Mouse (Mus musculus) embryonic facial prominence, embryonic 10.5 days (tissue): ENCODE measurements at regions not wholly inside any gene's neighbourhood (a gene's known extent, or its start where the extent isn't known, plus 50 kb on each side); places are given as distances from the start of the nearest gene placed in this dataset.

Experiments used
- DNase-seq: peaks from one replicate; pipeline ENCODE4 v3.0.0-alpha.2; 2017; ENCODE audit warnings: low spot score
- H3K27ac ChIP-seq: fragments of 300-500 bp; sonication (generic); replicated peaks from 2 replicates; pipeline ENCODE4 v1.5.1; 2016; ENCODE audit warnings: mild to moderate bottlenecking
- H3K27me3 ChIP-seq: fragments of 300-500 bp; sonication (generic); replicated peaks from 2 replicates; pipeline ENCODE4 v1.6.1; 2016; ENCODE audit warnings: low read depth, mild to moderate bottlenecking; ENCODE audit not compliant: poor library complexity, severe bottlenecking
- H3K36me3 ChIP-seq: fragments of 300-500 bp; sonication (generic); replicated peaks from 2 replicates; pipeline ENCODE4 v1.6.1; 2016; ENCODE audit warnings: mild to moderate bottlenecking, moderate library complexity
- H3K4me1 ChIP-seq: fragments of 300-500 bp; sonication (generic); 2 replicates; pipeline ENCODE4 v1.6.1; 2016
- H3K4me3 ChIP-seq: fragments of 300-500 bp; sonication (generic); 2 replicates; pipeline ENCODE4 v1.5.1; 2016; ENCODE audit warnings: mild to moderate bottlenecking, moderate library complexity
- H3K9me3 ChIP-seq: fragments of 300-500 bp; sonication (generic); 2 replicates; pipeline ENCODE4 v1.6.1; 2016; ENCODE audit warnings: mild to moderate bottlenecking
- WGBS: fragments of 180-500 bp; shearing (Covaris S2); methylation state at CpG from one replicate; pipeline ENCODE4 v1.1.7; 2016; 5-methylcytosine and 5-hydroxymethylcytosine counted together

DNA sequence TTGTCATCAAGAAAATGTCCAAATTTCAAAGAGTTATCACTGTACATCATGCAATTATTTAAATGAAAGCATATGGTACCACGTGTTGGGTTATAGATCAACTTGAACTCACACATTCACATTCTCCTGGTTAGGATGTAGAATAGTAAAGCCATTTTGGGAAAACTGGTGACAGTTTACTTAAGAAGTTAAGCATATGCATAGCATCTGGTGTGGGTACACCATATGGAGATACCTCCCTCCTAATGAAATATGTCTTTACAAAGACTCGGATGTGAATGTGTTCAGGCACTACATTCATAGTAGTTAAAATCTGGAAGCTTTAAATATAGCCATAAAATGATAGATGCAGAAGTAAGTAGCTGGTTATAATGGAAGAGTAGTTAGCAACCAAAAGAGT, 542.0 kb downstream of the Dhx35 start:
- no peak for DNase-seq
- no peak overlapping the region for H3K27ac ChIP-seq
- 79% methylated on average over 2 of the region's 2 CpGs for WGBS
- H3K4me3 ChIP-seq = no peak overlapping the region
- no peaks in the 10 kb centered on the region for H3K4me1 ChIP-seq
- no peaks in the 10 kb centered on the region for H3K36me3 ChIP-seq
- H3K27me3 ChIP-seq = no peaks in the 10 kb centered on the region
- no peaks in the 10 kb centered on the region for H3K9me3 ChIP-seq

DNA sequence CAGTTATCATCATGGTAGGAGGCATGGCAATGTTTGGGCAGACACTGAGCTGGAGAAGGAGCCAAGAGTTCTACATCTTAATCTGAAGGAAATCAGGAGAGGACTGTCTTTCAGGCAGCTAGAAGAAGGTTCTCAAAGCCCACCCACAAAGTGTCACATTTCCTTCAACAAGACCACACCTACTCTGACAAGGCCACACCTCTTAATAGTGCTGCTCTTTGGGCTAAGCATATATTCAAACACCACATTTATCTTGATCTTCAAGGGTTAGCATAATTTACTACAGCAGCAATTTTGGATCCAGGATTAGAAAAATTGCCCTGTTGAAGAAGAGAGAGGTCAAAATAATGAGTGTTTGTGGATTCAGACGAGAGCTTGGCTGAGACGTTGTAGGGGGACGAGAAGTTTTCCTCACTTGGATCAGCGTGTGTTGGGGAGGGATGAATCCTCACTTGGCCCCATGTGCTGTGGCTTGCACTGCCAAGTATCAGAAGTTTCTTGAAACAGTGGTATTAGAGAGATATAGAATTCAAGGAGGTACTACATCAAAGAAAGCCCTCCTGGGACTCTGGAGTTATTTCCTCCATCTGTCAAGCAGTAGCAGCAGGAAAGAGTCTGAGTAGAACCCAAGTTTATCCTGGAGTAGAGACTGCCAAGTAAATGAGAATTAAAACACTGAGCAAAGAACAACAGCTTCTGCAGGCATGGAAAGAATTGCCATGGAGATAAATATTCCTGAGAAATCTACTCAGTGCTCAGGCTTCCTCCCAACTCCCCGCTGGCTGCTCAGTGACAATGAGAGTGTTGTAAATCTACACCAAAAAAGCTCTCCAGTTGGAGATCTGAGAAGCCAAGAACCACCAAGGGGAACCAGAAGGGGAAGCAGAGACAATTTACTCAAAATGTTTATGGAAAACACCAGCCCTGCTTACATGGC, 549.3 kb downstream of the Dhx35 start:
- no peak for DNase-seq
- no peak overlapping the region for H3K4me3 ChIP-seq
- 79% methylated on average over 5 of the region's 5 CpGs for WGBS
- H3K27me3 ChIP-seq = no peaks in the 10 kb centered on the region
- H3K36me3 ChIP-seq = no peaks in the 10 kb centered on the region
- H3K27ac ChIP-seq = no peak overlapping the region
- H3K4me1 ChIP-seq = no peaks in the 10 kb centered on the region; the same call in 1 of the 2 replicates
- no peaks in the 10 kb centered on the region for H3K9me3 ChIP-seq

DNA sequence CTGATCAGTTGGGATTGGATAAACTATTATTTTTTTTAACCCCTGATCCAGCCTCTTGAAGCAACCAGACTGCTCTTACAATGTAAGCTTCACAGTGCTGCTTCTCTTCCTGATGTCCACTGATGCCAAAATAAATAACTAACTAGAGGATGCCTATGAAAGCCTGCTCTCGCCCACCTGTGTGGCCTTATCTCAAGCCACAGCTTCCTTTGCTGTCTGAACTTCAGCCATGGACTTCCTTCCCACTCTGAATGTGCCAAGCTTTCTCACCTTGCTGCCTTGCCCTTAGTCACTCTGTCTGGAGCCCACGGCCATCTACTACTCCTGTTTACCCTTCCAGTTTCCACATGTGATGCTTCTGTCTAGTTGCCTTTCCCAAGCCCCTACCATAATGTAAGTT, 559.6 kb downstream of the Dhx35 start:
- no peaks in the 10 kb centered on the region for H3K9me3 ChIP-seq
- H3K27ac ChIP-seq = no peak overlapping the region
- H3K27me3 ChIP-seq = no peaks in the 10 kb centered on the region
- no peaks in the 10 kb centered on the region for H3K36me3 ChIP-seq
- no peak for DNase-seq
- H3K4me3 ChIP-seq = no peak overlapping the region
- peaks cover 14% of the 10 kb centered on the region for H3K4me1 ChIP-seq
- 73% methylated on average over 2 of the region's 2 CpGs for WGBS

DNA sequence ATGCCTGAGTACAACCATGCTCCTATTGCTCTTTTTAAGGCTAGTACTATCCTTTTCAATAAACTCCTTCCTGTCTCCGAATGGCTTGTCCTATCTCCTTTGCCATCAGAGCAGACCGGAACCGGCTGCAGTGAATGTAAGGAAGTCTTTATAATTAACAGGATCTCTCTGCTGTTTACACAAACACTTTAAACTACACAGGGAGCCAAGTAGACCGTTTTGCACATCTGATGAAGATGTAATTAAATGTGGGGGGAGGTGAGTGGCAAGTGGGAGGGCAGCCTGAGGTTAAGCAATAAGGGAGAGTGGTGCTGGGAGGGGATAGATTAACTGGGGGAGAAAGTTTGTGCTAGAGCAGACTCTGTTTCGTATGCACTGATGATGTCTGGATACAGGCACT, 561.9 kb downstream of the Dhx35 start:
- Histone ChIP-seq H3K4me3 (no peak overlapping the region), H3K9me3 (no peaks in the 10 kb centered on the region), H3K36me3 (no peaks in the 10 kb centered on the region), H3K27me3 (no peaks in the 10 kb centered on the region), H3K27ac (no peak overlapping the region), H3K4me1 (peaks cover 14% of the 10 kb centered on the region)
- WGBS = 38% methylated on average over 5 of the region's 5 CpGs
- DNase-seq = peak; percentile 8

DNA sequence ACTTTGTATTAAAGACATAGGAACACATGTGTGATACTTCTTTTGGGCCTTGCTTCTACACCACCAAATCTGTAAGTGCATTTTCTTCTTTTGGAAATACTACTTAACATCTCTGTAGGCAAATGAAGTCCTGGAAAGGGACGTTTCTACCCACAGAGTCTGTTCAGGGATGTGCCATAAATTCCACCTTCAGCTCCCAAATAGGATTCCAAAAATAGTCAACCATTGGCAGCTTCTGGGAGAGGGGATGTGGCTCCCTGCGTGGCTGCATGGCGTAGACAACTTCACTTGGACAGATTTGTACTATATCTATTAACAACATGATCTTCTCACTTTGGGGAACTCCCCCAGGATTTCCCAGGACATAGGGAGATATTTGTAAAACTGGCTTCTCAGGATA, 566.8 kb downstream of the Dhx35 start:
- no peak overlapping the region for H3K4me3 ChIP-seq
- H3K9me3 ChIP-seq = no peaks in the 10 kb centered on the region
- H3K27me3 ChIP-seq = no peaks in the 10 kb centered on the region
- peaks cover 9% of the 10 kb centered on the region for H3K4me1 ChIP-seq
- no peak for DNase-seq
- H3K27ac ChIP-seq = no peak overlapping the region
- 86% methylated on average over 3 of the region's 3 CpGs for WGBS
- no peaks in the 10 kb centered on the region for H3K36me3 ChIP-seq

DNA sequence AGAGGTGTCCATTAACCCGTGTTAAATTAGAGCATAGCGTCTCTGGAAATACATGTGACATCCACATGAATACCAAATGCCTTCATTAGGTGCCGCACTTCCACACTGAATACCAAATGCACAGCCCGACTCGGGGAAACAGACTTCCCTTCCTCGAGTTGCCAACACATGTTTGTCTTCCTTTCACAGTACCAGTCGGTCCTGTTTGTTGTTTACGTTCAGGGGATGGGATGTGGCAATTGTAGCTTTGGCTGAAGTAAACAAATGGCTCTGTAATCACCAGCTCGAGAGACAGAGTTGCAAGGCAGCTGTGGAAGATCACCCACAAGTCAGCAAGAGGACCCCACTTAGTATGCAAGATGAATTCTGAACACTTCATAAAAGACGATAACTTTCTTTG, 598.3 kb downstream of the Dhx35 start:
- H3K4me3 ChIP-seq = no peak overlapping the region
- DNase-seq = no peak
- no peaks in the 10 kb centered on the region for H3K27me3 ChIP-seq
- H3K27ac ChIP-seq = no peak overlapping the region
- H3K9me3 ChIP-seq = no peaks in the 10 kb centered on the region
- 74% methylated on average over 10 of the region's 10 CpGs for WGBS
- no peaks in the 10 kb centered on the region; the same call in 1 of the 2 replicates for H3K4me1 ChIP-seq
- H3K36me3 ChIP-seq = no peaks in the 10 kb centered on the region

DNA sequence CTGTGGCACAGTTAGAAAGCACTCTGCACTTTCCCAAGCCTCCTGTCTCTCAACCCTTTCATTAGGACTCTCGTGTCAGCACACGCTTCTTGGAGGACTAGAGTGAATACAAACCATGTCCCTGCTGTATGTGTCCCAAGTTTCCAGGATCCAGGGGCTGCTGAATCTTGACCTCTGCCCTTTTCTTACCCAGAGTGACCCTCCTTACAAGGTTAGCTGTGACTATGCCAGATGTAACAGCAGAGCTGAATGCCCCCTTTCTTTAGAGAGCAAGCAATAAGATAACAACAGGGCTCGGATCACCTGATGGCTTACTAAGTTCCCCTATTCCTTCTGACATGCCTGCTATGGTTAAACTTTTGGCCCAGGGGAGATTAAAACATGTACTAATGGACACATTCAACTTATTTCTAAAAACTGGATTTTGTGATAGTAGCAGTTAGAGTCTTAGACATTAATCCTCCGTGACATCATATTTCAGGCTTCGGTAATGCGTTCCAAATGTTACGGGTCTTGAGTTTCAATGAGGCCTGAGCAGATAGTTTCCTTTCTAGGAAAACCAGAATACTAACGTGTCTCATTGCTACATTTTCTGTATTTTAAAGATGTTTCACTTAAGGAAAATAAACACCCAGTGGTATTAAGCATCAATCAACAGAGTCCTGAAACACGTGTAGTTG, 607.0 kb downstream of the Dhx35 start:
- 34% methylated on average over 9 of the region's 9 CpGs for WGBS
- peaks cover 51% of the 10 kb centered on the region for H3K4me1 ChIP-seq
- H3K4me3 ChIP-seq = no peak overlapping the region
- peak; percentile 57 for DNase-seq
- H3K9me3 ChIP-seq = no peaks in the 10 kb centered on the region
- H3K36me3 ChIP-seq = no peaks in the 10 kb centered on the region
- H3K27ac ChIP-seq = no peak overlapping the region
- peaks cover 8% of the 10 kb centered on the region; the same call in 1 of the 2 replicates for H3K27me3 ChIP-seq

DNA sequence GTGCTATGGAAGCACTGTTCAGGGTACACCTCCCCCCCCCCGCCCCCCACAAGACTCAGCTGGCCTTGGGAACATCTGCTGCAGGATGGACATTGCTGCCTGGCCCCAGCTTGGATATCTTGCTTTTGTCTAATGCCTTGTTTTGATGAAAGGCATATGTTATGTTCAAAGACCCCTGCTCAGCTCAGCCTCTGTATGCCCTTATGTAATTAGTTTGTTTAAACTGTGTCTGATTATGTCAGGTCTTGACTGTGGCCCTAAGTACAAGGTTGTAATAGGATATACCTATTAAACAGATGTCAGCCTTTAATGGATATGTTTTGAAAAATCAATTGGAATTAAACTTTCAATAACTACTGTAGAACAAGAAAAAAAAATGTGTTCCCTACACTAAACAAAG, 610.3 kb downstream of the Dhx35 start:
- DNase-seq = peak; percentile 64
- whole genome bisulfite sequencing = 14% methylated on average over 1 of the region's 1 CpGs
- Histone ChIP-seq H3K27ac (no peak overlapping the region), H3K4me1 (peaks cover 47% of the 10 kb centered on the region), H3K4me3 (no peak overlapping the region), H3K27me3 (peaks cover 12% of the 10 kb centered on the region), H3K9me3 (no peaks in the 10 kb centered on the region), H3K36me3 (no peaks in the 10 kb centered on the region)

DNA sequence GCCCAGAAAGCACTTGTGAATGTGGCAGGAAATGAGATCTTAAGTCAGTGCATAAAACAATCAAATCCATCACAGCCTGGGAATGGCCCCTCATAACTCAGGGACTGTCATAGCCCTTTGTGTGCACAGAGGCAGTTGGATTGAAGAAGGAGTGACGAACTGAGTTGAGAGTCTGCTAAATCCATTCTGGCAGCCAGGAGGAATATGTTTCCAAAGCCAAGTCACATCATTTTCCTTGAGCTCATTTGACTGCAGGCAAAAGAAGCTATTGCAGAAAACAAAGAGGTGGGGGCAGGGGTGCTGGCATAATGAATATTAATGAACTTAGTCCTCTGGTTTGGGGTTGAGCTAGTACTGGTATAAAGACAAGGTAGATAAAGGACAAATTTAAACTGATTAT, 620.0 kb downstream of the Dhx35 start:
- no peak overlapping the region for H3K4me3 ChIP-seq
- WGBS = 60% methylated on average over 1 of the region's 1 CpGs
- H3K27ac ChIP-seq = no peak overlapping the region
- H3K36me3 ChIP-seq = no peaks in the 10 kb centered on the region
- no peak for DNase-seq
- H3K27me3 ChIP-seq = no peaks in the 10 kb centered on the region
- peaks cover 5% of the 10 kb centered on the region for H3K4me1 ChIP-seq
- no peaks in the 10 kb centered on the region for H3K9me3 ChIP-seq

DNA sequence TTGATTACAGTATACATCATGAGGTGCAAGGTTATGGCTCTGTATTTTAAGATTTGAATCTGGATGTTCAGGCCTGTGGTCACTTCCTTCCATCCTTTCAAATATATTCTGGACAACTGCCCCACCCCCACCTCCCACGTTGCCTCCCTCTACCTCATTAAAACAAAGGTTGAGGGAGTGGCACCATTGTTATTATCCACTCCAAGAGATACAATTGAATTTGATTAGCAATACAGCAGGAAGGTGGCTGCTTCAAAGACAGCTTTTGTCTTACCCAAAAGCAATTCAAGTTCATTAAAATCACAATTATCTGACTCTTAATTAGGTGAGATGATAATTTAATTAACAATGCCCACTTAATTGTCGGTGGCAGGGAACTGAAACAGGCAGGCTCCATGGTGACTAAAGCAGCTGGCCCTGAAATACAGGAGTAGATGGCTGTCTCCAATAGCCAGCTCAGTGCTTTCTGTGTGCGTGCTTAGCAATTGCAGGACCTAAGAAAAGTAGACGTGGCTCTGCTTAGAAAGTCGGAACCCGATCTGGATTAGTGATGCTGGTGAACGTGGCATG, 623.8 kb downstream of the Dhx35 start:
- no peaks in the 10 kb centered on the region for H3K9me3 ChIP-seq
- H3K4me1 ChIP-seq = peaks cover 19% of the 10 kb centered on the region
- no peak for DNase-seq
- no peak overlapping the region for H3K27ac ChIP-seq
- no peak overlapping the region for H3K4me3 ChIP-seq
- WGBS = 59% methylated on average over 7 of the region's 7 CpGs
- no peaks in the 10 kb centered on the region for H3K27me3 ChIP-seq
- no peaks in the 10 kb centered on the region for H3K36me3 ChIP-seq

DNA sequence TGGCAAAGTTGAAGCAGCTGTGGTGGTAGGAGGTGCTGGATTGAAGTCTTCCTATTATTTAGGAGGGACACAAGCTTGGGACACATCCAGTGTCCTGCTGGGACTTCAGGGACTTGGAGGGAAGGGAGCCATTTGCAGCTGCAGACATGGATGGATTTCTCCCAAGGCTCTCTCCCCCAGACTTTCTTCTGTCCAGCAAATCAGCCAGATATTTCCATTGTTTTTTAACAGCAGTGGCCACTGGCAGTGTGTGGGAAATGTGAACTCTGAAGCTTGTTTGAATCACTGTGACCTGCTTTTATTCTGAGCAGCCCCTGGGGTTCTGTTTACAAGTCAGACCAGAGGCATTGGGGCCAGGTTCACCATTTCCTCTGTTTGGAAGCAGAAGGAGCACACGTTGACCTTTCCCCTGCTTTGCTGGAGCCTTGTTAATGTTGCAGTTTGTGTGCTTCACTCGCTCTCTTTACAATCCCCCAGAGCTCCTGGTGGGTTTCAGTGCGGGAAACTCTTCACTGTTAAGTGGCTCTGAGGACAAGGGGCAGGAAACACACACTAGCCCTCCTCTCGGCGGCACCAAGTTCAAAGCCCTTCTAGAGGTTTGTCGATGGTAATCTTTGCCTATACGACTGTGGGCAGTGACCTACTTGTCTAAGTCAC, 627.8 kb downstream of the Dhx35 start:
- 36% methylated on average over 7 of the region's 7 CpGs for WGBS
- DNase-seq = peak; percentile 17
- peaks cover 26% of the 10 kb centered on the region for H3K4me1 ChIP-seq
- H3K4me3 ChIP-seq = no peak overlapping the region
- H3K27ac ChIP-seq = no peak overlapping the region; the same call in 1 of the 2 replicates
- H3K27me3 ChIP-seq = no peaks in the 10 kb centered on the region
- no peaks in the 10 kb centered on the region for H3K36me3 ChIP-seq
- H3K9me3 ChIP-seq = no peaks in the 10 kb centered on the region

DNA sequence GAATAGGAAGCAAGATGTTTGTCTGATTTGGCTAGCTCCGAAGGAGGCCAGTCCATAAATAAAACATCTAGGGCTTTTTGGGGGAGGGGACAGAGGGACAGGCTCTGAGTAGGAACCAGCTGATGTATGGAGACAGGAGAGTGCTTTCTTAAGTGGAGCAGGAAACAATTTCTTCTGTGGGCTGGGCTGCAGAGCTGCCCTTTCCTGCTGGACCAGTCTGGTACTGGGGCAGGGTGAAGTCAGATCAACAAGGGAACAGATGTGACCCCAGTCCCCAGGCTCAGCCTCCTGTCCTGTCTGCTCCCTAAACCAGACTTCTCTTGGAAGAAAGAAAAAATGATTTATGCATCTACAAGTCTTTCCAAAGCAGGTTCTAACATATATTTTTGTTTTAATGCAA, 633.6 kb downstream of the Dhx35 start:
- DNase-seq = peak; percentile 41

More for the DNA sequence above, 633.6 kb downstream of the Dhx35 start:
- H3K4me1 ChIP-seq = peaks cover 25% of the 10 kb centered on the region
- no peak overlapping the region for H3K27ac ChIP-seq
- H3K4me3 ChIP-seq = no peak overlapping the region
- no peaks in the 10 kb centered on the region for H3K27me3 ChIP-seq
- H3K36me3 ChIP-seq = no peaks in the 10 kb centered on the region
- H3K9me3 ChIP-seq = no peaks in the 10 kb centered on the region
- 25% methylated on average over 1 of the region's 1 CpGs for WGBS
